ENCODE assay signal across 36 mouse cellular contexts in the genomic region with DNA sequence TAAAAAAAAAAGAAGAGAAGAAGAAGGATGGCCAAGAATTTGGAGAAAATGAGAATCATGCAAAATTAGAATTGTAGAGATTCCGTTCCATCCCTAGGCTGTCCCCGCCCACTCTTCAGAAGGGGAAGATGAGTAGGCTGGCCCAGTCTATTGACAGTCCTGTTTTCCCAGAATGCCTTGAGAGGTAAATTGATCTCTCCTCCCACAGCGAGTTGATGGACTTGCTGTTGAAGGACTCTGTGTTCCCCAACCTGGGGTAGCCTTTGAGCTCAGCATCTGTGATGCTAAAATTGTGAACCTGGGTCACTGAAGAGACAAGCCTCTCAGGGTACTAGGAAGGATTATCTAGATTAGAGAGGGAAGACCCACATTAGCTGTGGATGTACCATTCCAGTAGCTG. TPM values are rescaled to one million over a fixed set of nuclear protein-coding genes. Genes with fewer than 3 reads are reported as not detected.
"Had no signal": no experiment of that assay in that cellular context is flagged by ENCODE, and none has a peak within 500 bp of the region (broad histone marks: within the 10 kb centered on the region; RNA-seq: fewer than 3 reads in every experiment).

No protein-coding gene starts in this region.

- H3K9ac ChIP-seq: embryonic facial prominence, embryonic 12.5 days; embryonic facial prominence, embryonic 13.5 days; embryonic facial prominence, embryonic 15.5 days; forebrain, embryonic 12.5 days; forebrain, embryonic 13.5 days; forebrain, embryonic 15.5 days; forebrain, postnatal 0 days had no signal

- DNase-seq: cerebellum, adult 2 months; cerebellum, adult 8-10 months; cerebellum, adult 9-10 months; cerebellum, adult 9-11 months; cerebellum, postnatal 10 days; cerebellum, postnatal 14 days; cerebellum, postnatal 25 days; cerebellum, postnatal 36 days; embryo, embryonic 11 days; forebrain, postnatal 0 days; gastrocnemius, adult 2 months; gastrocnemius, postnatal 10 days; gastrocnemius, postnatal 14 days; gastrocnemius, postnatal 25 days; gastrocnemius, postnatal 36 days; heart, adult 11 months; heart, adult 18-20 months; heart, adult 2 months had no signal

- H3K4me3 ChIP-seq: embryonic facial prominence, embryonic 10.5 days; embryonic facial prominence, embryonic 12.5 days; embryonic facial prominence, embryonic 13.5 days; embryonic facial prominence, embryonic 15.5 days; erythroblast, embryonic 14.5 days; forebrain, embryonic 10.5 days; forebrain, embryonic 12.5 days; forebrain, embryonic 13.5 days; forebrain, embryonic 15.5 days; gastrocnemius, adult 2 months; heart, adult 2 months had no signal

- H3K36me3 ChIP-seq: embryonic facial prominence, embryonic 10.5 days; embryonic facial prominence, embryonic 12.5 days; embryonic facial prominence, embryonic 13.5 days; embryonic facial prominence, embryonic 15.5 days; forebrain, embryonic 10.5 days; forebrain, embryonic 12.5 days; forebrain, embryonic 15.5 days had no signal

- H3K4me1 ChIP-seq: embryonic facial prominence, embryonic 13.5 days; embryonic facial prominence, embryonic 15.5 days; forebrain, embryonic 13.5 days had no signal

- H3K9me3 ChIP-seq: embryonic facial prominence, embryonic 10.5 days; embryonic facial prominence, embryonic 12.5 days; embryonic facial prominence, embryonic 13.5 days; embryonic facial prominence, embryonic 15.5 days; forebrain, embryonic 10.5 days; forebrain, embryonic 12.5 days; forebrain, embryonic 13.5 days; forebrain, embryonic 15.5 days had no signal

- H3K27ac ChIP-seq: embryonic facial prominence, embryonic 10.5 days; embryonic facial prominence, embryonic 12.5 days; embryonic facial prominence, embryonic 13.5 days; embryonic facial prominence, embryonic 15.5 days; forebrain, embryonic 10.5 days; forebrain, embryonic 12.5 days; forebrain, embryonic 13.5 days; forebrain, embryonic 15.5 days; gastrocnemius, adult 2 months; heart, adult 2 months had no signal

- H3K4me2 ChIP-seq: embryonic facial prominence, embryonic 12.5 days; embryonic facial prominence, embryonic 13.5 days; embryonic facial prominence, embryonic 15.5 days; forebrain, embryonic 12.5 days; forebrain, embryonic 13.5 days; forebrain, embryonic 15.5 days had no signal

- H3K27me3 ChIP-seq: embryonic facial prominence, embryonic 12.5 days; embryonic facial prominence, embryonic 13.5 days; embryonic facial prominence, embryonic 15.5 days; forebrain, embryonic 12.5 days; forebrain, embryonic 13.5 days; forebrain, embryonic 15.5 days had no signal

- ATAC-seq: forebrain, embryonic 13.5 days; forebrain, embryonic 14.5 days; forebrain, embryonic 15.5 days; forebrain, embryonic 16.5 days; forebrain, postnatal 0 days had no signal

RNA-seq across cellular contexts. Expression of a gene that starts 1.9 kb away (rescaled TPM):
- total RNA-seq: common myeloid progenitor, adult 5-6 weeks; granulocyte monocyte progenitor cell, adult 5-6 weeks had no signal
- polyA plus RNA-seq: embryonic facial prominence, embryonic 10.5 days; embryonic facial prominence, embryonic 13.5 days had no signal

RNA-seq across cellular contexts. Expression of a gene that starts 17.6 kb away (rescaled TPM):
- total RNA-seq: common myeloid progenitor, adult 5-6 weeks; forebrain, postnatal 0 days; gastrocnemius, adult 2 months; gastrocnemius, postnatal 14 days; gastrocnemius, postnatal 25 days; granulocyte monocyte progenitor cell, adult 5-6 weeks; heart, adult 18-20 months; heart, adult 2 months had no signal
- polyA plus RNA-seq: cerebellum, adult 2 months; cortical plate, adult 2 months; embryonic facial prominence, embryonic 10.5 days; embryonic facial prominence, embryonic 11.5 days; embryonic facial prominence, embryonic 12.5 days; embryonic facial prominence, embryonic 13.5 days; embryonic facial prominence, embryonic 14.5 days; embryonic facial prominence, embryonic 15.5 days; erythroblast, embryonic 14.5 days; forebrain, embryonic 10.5 days; forebrain, embryonic 11.5 days; forebrain, embryonic 12.5 days; forebrain, embryonic 13.5 days; forebrain, embryonic 14.5 days; forebrain, embryonic 15.5 days; forebrain, embryonic 16.5 days; forebrain, postnatal 0 days; frontal cortex, adult 2 months had no signal

RNA-seq across cellular contexts. Expression of a gene that starts 39.2 kb away (rescaled TPM):
- total RNA-seq: common myeloid progenitor, adult 5-6 weeks; forebrain, postnatal 0 days; gastrocnemius, postnatal 14 days; gastrocnemius, postnatal 25 days; granulocyte monocyte progenitor cell, adult 5-6 weeks had no signal
- polyA plus RNA-seq: embryonic facial prominence, embryonic 10.5 days; embryonic facial prominence, embryonic 11.5 days; embryonic facial prominence, embryonic 12.5 days; embryonic facial prominence, embryonic 13.5 days; embryonic facial prominence, embryonic 14.5 days; embryonic facial prominence, embryonic 15.5 days; forebrain, embryonic 10.5 days; forebrain, embryonic 11.5 days; forebrain, embryonic 12.5 days; forebrain, embryonic 13.5 days; forebrain, embryonic 14.5 days; forebrain, embryonic 15.5 days; forebrain, embryonic 16.5 days had no signal
